Mouse (Mus musculus) hindbrain, embryonic 15.5 days (tissue): Measurements from ENCODE around the gene Fam98c. TPM values are rescaled to one million over a fixed set of nuclear protein-coding genes. Genes with fewer than 3 reads are reported as not detected.
"Not testable (repeated sequence)": the region's sequence is repeated elsewhere in the genome, so short reads cannot be mapped to it uniquely, and the experiment has no call there.

ENCODE experiments used
- ATAC-seq: fragments of 200-750 bp; cut with Nextera tagmentation; 2 replicates; pipeline ENCODE4 v1.8.0; 2017; ENCODE audit warnings: low read depth, moderate number of reproducible peaks, moderate TSS enrichment; ENCODE audit not compliant: low FRiP score
- H3K27ac ChIP-seq: fragments of 300-500 bp; sonication (generic); replicated peaks from 2 replicates; pipeline ENCODE4 v1.5.1; 2015; ENCODE audit warnings: mild to moderate bottlenecking, inconsistent platforms
- H3K27me3 ChIP-seq: fragments of 300-500 bp; sonication (generic); 2 replicates; pipeline ENCODE4 v1.6.1; 2015; ENCODE audit warnings: control low read depth, inconsistent platforms
- H3K36me3 ChIP-seq: fragments of 300-500 bp; sonication (generic); 2 replicates; pipeline ENCODE4 v1.6.1; 2015; ENCODE audit warnings: control low read depth, inconsistent platforms
- H3K4me1 ChIP-seq: fragments of 300-500 bp; sonication (generic); replicated peaks from 2 replicates; pipeline ENCODE4 v1.6.1; 2015; ENCODE audit warnings: control low read depth, inconsistent platforms
- H3K4me2 ChIP-seq: fragments of 300-500 bp; sonication (generic); 2 replicates; pipeline ENCODE4 v1.6.1; 2015; ENCODE audit warnings: moderate library complexity, mild to moderate bottlenecking, inconsistent platforms
- H3K4me3 ChIP-seq: fragments of 300-500 bp; sonication (generic); 2 replicates; pipeline ENCODE4 v1.5.1; 2015; ENCODE audit warnings: mild to moderate bottlenecking, inconsistent platforms
- H3K9ac ChIP-seq: fragments of 300-500 bp; sonication (generic); 2 replicates; pipeline ENCODE4 v1.6.1; 2015; ENCODE audit warnings: inconsistent platforms
- H3K9me3 ChIP-seq: fragments of 300-500 bp; sonication (generic); 2 replicates; pipeline ENCODE4 v1.6.1; 2016; ENCODE audit warnings: control low read depth, inconsistent platforms
- WGBS: fragments of 180-500 bp; shearing (Covaris S2); methylation state at CpG from one replicate; pipeline ENCODE4 v1.1.7; 2015; 5-methylcytosine and 5-hydroxymethylcytosine counted together
- polyA plus RNA-seq: library from polyadenylated mRNA; unstranded; fragments of >200 nt; fragmentation: Nextera tagmentation; extraction: Ambion mirVana; gene quantifications from 2 replicates; pipeline ENCODE4 v1.2.1, GENCODE M21; 2015

Gene Fam98c
- polyA plus RNA-seq, 1 experiment from 2014 or later, result 37.9 TPM

DNA sequence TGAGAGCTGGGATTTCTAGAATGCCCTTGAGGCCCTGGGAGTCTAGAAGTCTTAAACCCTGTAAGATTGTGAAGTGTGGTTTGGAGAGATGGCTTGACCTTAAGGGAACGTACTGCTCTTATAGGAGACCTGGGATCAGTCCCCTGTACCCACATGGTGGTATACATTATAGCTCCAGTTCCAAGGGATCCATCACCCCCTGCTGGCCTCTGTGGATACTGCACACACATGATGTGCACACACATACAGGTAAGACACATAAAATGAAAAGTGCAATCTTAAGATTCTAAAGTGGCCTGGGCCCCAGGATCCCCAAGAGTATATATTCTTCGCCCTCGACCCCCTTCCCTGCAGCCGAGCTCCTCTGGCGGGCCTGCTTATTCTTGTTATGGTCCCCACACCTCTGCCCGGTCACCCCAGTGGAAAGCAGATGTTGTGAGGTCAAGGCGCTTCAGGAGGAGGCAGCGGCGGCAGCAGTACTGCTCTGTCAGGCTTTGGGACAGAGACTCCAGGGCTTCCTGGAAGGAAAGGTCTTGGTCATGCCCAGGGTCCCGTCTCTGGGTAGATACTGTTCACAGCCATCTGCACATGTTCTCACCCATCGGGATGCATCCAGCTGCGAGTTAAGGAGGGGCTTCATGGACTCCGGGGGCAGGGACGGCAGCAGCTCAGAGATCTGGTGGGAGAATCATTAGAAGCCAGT is 1.9 kb downstream of the Fam98c start:
- H3K4me2 ChIP-seq, result no peak overlapping the region
- H3K4me3 ChIP-seq, result no peak overlapping the region
- H3K4me1 ChIP-seq, result peaks cover 12% of the 10 kb centered on the region
- H3K27ac ChIP-seq, result no peak overlapping the region
- H3K27me3 ChIP-seq, result peaks cover 8% of the 10 kb centered on the region
- no peak for ATAC-seq
- H3K36me3 ChIP-seq, result 0 out of 2 replicates have a peak, but pooled peaks cover 8% of the 10 kb centered on the region
- no peak overlapping the region for H3K9ac ChIP-seq
- no peaks in the 10 kb centered on the region for H3K9me3 ChIP-seq
- WGBS, result 95% methylated on average over 14 of the region's 14 CpGs

GRCm38 (mm10) chr7:29151486-29151885 is 4.5 kb downstream of the Fam98c start:
- Histone ChIP-seq H3K4me1 (peaks cover 11% of the 10 kb centered on the region), H3K9me3 (no peaks in the 10 kb centered on the region), H3K27me3 (no peaks in the 10 kb centered on the region), H3K9ac (no peak overlapping the region), H3K4me2 (no peak overlapping the region), H3K4me3 (no peak overlapping the region), H3K36me3 (0 out of 2 replicates have a peak, but pooled peaks cover 8% of the 10 kb centered on the region), H3K27ac (no peak overlapping the region)
- no peak for ATAC-seq
- 69% methylated on average over 10 of the region's 10 CpGs for WGBS

- ATAC-seq, result no peak
- H3K27me3 ChIP-seq, result no peaks in the 10 kb centered on the region
- H3K9me3 ChIP-seq, result no peaks in the 10 kb centered on the region
- H3K4me3 ChIP-seq, result no peak overlapping the region
- no peak overlapping the region for H3K4me2 ChIP-seq
- no peak overlapping the region for H3K9ac ChIP-seq
- H3K27ac ChIP-seq, result no peak overlapping the region
- 0 out of 2 replicates have a peak, but pooled peaks cover 2% of the 10 kb centered on the region for H3K36me3 ChIP-seq
- no peaks in the 10 kb centered on the region for H3K4me1 ChIP-seq
- WGBS, result 95% methylated on average over 15 of the region's 15 CpGs
Measured at GRCm38 (mm10) chr7:29148771-29149170, 7.3 kb downstream of the Fam98c start.

DNA sequence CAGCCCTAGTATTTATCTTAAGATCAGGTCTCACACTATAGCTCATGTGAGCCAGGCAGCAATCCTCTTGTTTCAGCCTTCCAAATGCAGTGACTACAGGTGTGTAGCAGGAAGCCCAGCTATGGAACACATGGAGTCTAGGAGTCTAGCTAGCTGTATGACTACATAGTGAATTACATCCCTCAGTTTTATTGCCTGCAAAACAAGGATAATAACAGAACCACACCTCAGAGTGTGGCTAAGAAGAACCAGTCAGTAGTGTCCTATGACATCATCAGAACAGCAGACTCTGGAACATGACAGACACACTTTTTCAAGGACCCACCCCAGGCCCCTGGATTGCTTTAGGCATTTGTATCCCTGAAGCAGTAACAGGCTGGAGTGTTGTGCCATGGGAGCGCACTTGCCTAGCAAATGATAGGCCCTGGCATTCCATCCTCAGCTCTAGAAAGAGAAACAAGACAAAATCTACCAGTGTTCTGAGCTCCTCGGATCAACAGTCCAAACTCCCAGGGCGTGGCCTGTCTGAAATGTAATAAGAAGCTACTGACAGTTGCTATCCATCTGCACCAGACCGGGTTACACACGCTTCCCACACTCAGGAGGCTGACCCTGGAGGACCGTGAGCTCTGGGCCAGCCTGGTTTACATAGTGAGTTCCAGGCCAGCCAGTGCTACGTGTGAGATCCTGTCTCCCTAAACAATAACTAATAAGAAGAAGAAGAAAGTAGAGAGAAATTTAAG is 9.2 kb downstream of the Fam98c start:
- WGBS, result 86% methylated on average over 7 of the region's 7 CpGs

DNA sequence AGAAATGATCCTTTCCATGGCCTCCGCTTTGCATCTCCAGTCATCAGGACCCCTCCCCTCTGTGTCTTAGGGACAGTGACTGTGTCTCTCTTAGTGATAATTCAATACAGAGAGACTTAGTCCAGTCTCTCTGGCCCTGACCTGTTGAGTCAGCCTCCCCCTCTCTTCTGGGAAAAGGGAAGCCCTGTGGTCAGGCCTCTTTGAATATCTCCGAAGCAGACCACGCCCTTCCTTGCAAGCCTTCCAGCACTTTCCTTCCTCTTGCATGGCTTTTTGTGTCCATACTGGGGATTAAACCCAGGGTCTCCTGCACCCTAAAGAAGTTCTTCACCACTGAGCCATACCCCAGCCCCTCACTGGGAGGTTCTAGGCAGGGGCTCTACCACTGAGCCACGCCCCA is 12.0 kb downstream of the Fam98c start:
- H3K4me3 ChIP-seq, result no peak overlapping the region
- H3K36me3 ChIP-seq, result no peaks in the 10 kb centered on the region
- WGBS, result 93% methylated on average over 4 of the region's 4 CpGs
- no peak for ATAC-seq
- no peak overlapping the region for H3K9ac ChIP-seq
- no peaks in the 10 kb centered on the region for H3K9me3 ChIP-seq
- H3K4me1 ChIP-seq, result no peaks in the 10 kb centered on the region
- no peak overlapping the region for H3K4me2 ChIP-seq
- H3K27me3 ChIP-seq, result no peaks in the 10 kb centered on the region
- H3K27ac ChIP-seq, result no peak overlapping the region

More for the DNA sequence above, 9.2 kb downstream of the Fam98c start:
- H3K4me1 ChIP-seq, result no peaks in the 10 kb centered on the region
- no peak overlapping the region for H3K27ac ChIP-seq
- no peaks in the 10 kb centered on the region for H3K9me3 ChIP-seq
- no peaks in the 10 kb centered on the region for H3K36me3 ChIP-seq
- no peak overlapping the region for H3K4me3 ChIP-seq
- H3K9ac ChIP-seq, result no peak overlapping the region
- no peak overlapping the region for H3K4me2 ChIP-seq
- no peak for ATAC-seq
- H3K27me3 ChIP-seq, result no peaks in the 10 kb centered on the region

- 88% methylated on average over 8 of the region's 8 CpGs for WGBS
- Histone ChIP-seq H3K9me3 (no peaks in the 10 kb centered on the region), H3K4me1 (no peaks in the 10 kb centered on the region), H3K4me2 (no peak overlapping the region), H3K36me3 (no peaks in the 10 kb centered on the region), H3K9ac (no peak overlapping the region), H3K27ac (no peak overlapping the region), H3K27me3 (0 out of 2 replicates have a peak, but pooled peaks cover 6% of the 10 kb centered on the region), H3K4me3 (no peak overlapping the region)
- no peak for ATAC-seq
Measured at GRCm38 (mm10) chr7:29141416-29141815, 14.6 kb downstream of the Fam98c start.

GRCm38 (mm10) chr7:29139237-29139636 is 16.8 kb downstream of the Fam98c start:
- not testable (repeated sequence) for H3K4me3 ChIP-seq, H3K36me3 ChIP-seq, ATAC-seq, H3K27ac ChIP-seq, H3K9ac ChIP-seq, H3K9me3 ChIP-seq, H3K4me1 ChIP-seq, H3K4me2 ChIP-seq
- 97% methylated on average over 3 of the region's 4 CpGs for WGBS
- peaks cover 19% of the 10 kb centered on the region; the same call in 1 of the 2 replicates for H3K27me3 ChIP-seq

- no peak for ATAC-seq
- H3K4me3 ChIP-seq, result no peak overlapping the region
- H3K9me3 ChIP-seq, result no peaks in the 10 kb centered on the region
- peaks cover 7% of the 10 kb centered on the region for H3K4me1 ChIP-seq
- no peak overlapping the region for H3K27ac ChIP-seq
- H3K4me2 ChIP-seq, result no peak overlapping the region
- WGBS, result 43% methylated on average over 16 of the region's 16 CpGs
- H3K9ac ChIP-seq, result no peak overlapping the region
- peaks cover 19% of the 10 kb centered on the region; the same call in 1 of the 2 replicates for H3K27me3 ChIP-seq
- no peaks in the 10 kb centered on the region for H3K36me3 ChIP-seq
Measured at GRCm38 (mm10) chr7:29137429-29137828, 18.6 kb downstream of the Fam98c start.

DNA sequence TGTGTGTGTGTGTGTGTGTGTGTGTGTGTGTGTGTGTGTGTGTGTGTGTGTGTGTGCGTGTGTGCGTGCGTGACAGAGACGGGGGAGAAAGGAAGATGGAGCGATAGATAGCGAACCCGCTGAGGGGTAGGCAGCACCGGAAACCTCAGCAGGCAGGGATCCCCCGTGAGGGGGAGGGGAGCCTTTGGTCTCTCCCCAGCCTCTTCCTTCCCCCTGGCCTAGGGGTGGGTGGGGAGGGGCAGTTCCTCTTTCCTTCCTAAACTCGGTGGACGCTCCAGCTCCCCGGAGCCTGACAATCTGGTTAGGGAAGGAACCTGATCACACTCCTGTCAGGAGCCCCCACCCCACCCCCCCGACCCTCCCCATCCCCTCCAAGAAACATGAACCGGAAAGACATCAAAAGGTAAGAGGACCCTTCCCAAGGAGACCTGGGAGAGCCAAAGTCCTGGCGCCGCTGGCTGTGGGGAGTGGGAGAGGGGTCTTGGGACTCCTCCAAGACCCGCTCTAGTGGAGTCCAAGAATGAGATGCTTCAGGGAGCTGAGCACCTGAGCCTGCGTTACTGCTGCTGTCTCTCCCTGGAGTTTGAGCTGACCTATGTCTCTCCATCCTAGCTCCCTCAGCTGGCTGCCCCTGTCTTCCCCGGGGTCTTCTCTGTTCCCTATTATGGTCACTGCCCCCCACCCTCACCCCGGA is 21.2 kb downstream of the Fam98c start, which contains the start of gene Rasgrp4:
Gene Rasgrp4, plus strand, starts transcription at position 159 of the 694 bp plus-strand sequence.
- 3% methylated on average over 15 of the region's 20 CpGs for WGBS
- Histone ChIP-seq H3K4me2 (peak within 1 kb of the TSS; percentile 55), H3K36me3 (no peaks in the 10 kb centered on the region), H3K4me1 (peaks cover 7% of the 10 kb centered on the region), H3K4me3 (peak within 1 kb of the TSS; percentile 20), H3K9me3 (no peaks in the 10 kb centered on the region), H3K27me3 (peaks cover 19% of the 10 kb centered on the region; the same call in 1 of the 2 replicates), H3K27ac (no peak within 1 kb of the TSS), H3K9ac (no peak within 1 kb of the TSS)
- no peak; the same call in 1 of the 2 replicates for ATAC-seq

DNA sequence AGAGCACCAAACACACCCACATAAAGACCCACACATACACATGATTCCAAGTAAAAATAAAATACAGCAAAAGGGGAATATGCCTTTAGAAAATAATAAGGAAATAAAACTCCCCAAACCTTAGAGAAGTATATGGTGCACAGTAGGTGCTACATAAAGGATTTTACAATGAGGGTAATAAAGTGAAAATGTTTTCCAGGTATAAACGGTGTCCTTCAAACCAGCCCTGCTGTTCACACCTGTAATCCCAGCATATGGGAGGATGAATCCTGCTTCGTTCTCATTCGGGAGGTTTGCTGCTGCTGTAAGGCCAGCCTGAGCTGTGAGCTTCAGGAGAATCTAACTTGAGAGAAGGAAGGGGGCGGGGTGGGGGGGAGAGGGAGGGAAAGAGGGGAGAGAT is 21.8 kb downstream of the Fam98c start:
- H3K9ac ChIP-seq, result no peak overlapping the region
- no peak for ATAC-seq
- H3K4me3 ChIP-seq, result peak overlapping the region; percentile 20; the same call in 1 of the 2 replicates

DNA sequence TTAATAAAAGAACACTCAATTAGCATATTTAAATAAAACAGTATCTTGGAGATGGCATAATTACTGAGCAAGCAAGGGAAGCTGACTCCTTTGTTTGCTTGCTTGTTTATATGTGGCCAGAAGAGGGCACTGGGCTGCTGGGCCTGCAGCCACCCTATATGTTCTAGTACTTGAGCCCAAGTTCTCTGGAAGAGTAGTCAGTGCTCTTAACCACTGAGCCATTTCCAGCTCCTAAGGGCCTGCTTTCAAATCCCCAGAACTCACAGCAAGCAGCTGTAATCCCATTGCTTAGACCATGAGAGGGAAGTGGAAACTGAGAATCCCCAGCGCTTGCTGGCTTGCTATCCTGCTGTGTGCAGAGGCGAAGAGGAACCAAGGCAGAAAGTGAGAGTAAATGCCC is 27.3 kb downstream of the Fam98c start:
- no peaks in the 10 kb centered on the region for H3K4me1 ChIP-seq
- no peak overlapping the region for H3K27ac ChIP-seq
- H3K4me3 ChIP-seq, result no peak overlapping the region
- no peaks in the 10 kb centered on the region for H3K36me3 ChIP-seq
- H3K27me3 ChIP-seq, result peaks cover 3% of the 10 kb centered on the region; the same call in 1 of the 2 replicates
- H3K9ac ChIP-seq, result no peak overlapping the region
- 62% methylated on average over 2 of the region's 2 CpGs for WGBS
- no peak overlapping the region for H3K4me2 ChIP-seq
- H3K9me3 ChIP-seq, result no peaks in the 10 kb centered on the region
- ATAC-seq, result no peak

More for the DNA sequence above, 21.8 kb downstream of the Fam98c start:
- peaks cover 19% of the 10 kb centered on the region; the same call in 1 of the 2 replicates for H3K27me3 ChIP-seq
- H3K36me3 ChIP-seq, result no peaks in the 10 kb centered on the region
- H3K27ac ChIP-seq, result no peak overlapping the region
- H3K4me2 ChIP-seq, result peak overlapping the region; percentile 55
- peaks cover 7% of the 10 kb centered on the region for H3K4me1 ChIP-seq
- WGBS, result 7% methylated on average over 4 of the region's 4 CpGs
- H3K9me3 ChIP-seq, result no peaks in the 10 kb centered on the region
